Mouse (Mus musculus) neural tube, embryonic 11.5 days (tissue): ENCODE data around the gene Gm5244. TPM values are rescaled to one million over a fixed set of nuclear protein-coding genes. Genes with fewer than 3 reads are reported as not detected.
A peak's percentile ranks its signal among the peaks of the same experiment; 100 is the strongest.

Experiments used
- ATAC-seq: fragments of 200-750 bp; cut with Nextera tagmentation; 2 replicates; pipeline ENCODE4 v1.8.0; 2017; ENCODE audit warnings: moderate number of reproducible peaks, mild to moderate bottlenecking, moderate TSS enrichment, moderate library complexity; ENCODE audit not compliant: insufficient read depth, low FRiP score, low TSS enrichment
- DNase-seq: peaks from one replicate; pipeline ENCODE4 v3.0.0-alpha.2; 2015; ENCODE audit warnings: low spot score
- H3K27ac ChIP-seq: fragments of 300-500 bp; sonication (generic); 2 replicates; pipeline ENCODE4 v1.5.1; 2014; ENCODE audit warnings: low read depth, mild to moderate bottlenecking, low read length
- H3K27me3 ChIP-seq: fragments of 300-500 bp; sonication (generic); 2 replicates; pipeline ENCODE4 v1.6.1; 2014; ENCODE audit warnings: mild to moderate bottlenecking, low read length, mixed read lengths; ENCODE audit not compliant: control insufficient read depth, insufficient read depth
- H3K36me3 ChIP-seq: fragments of 300-500 bp; sonication (generic); 2 replicates; pipeline ENCODE4 v1.6.1; 2014; ENCODE audit warnings: mild to moderate bottlenecking, low read length, moderate library complexity, mixed read lengths; ENCODE audit not compliant: control insufficient read depth, insufficient read depth
- H3K4me1 ChIP-seq: fragments of 300-500 bp; sonication (generic); 2 replicates; pipeline ENCODE4 v1.6.1; 2014; ENCODE audit warnings: low read length, mixed read lengths; ENCODE audit not compliant: control insufficient read depth, insufficient read depth
- H3K4me2 ChIP-seq: fragments of 300-500 bp; sonication (generic); 2 replicates; pipeline ENCODE4 v1.6.1; 2014; ENCODE audit warnings: low read depth, mild to moderate bottlenecking, moderate library complexity
- H3K4me3 ChIP-seq: fragments of 300-500 bp; sonication (generic); 2 replicates; pipeline ENCODE4 v1.5.1; 2014; ENCODE audit warnings: low read depth, low read length
- H3K9ac ChIP-seq: fragments of 300-500 bp; sonication (generic); 2 replicates; pipeline ENCODE4 v1.6.1; 2014; ENCODE audit warnings: mild to moderate bottlenecking, low read length
- H3K9me3 ChIP-seq: fragments of 300-500 bp; sonication (generic); 2 replicates; pipeline ENCODE4 v1.6.1; 2016; ENCODE audit warnings: low read length; ENCODE audit not compliant: control insufficient read depth
- WGBS: fragments of 180-500 bp; shearing (Covaris S2); extraction: QIAGEN DNeasy Blood & Tissue Kit; methylation state at CpG from one replicate; pipeline ENCODE4 v1.1.7; 2014; 5-methylcytosine and 5-hydroxymethylcytosine counted together
- polyA plus RNA-seq: library from polyadenylated mRNA; unstranded; fragments of >200 nt; fragmentation: Nextera tagmentation; extraction: Ambion mirVana; gene quantifications from 2 replicates; pipeline ENCODE4 v1.2.1, GENCODE M21; 2014

Gene Gm5244
- polyA plus RNA-seq = not detected in 2 replicates

GRCm38 (mm10) chr19:12846382-12846781 is at the start of gene Gm5244:
Gene Gm5244 (plus strand): TSS chr19:12846682.
- no peak within 1 kb of the TSS for H3K27ac ChIP-seq
- H3K27me3 ChIP-seq = no peaks in the 10 kb centered on the region
- DNase-seq (no peak), ATAC-seq (no peak)
- H3K9me3 ChIP-seq = no peaks in the 10 kb centered on the region
- no peak within 1 kb of the TSS for H3K9ac ChIP-seq
- no peak within 1 kb of the TSS for H3K4me3 ChIP-seq
- H3K4me2 ChIP-seq = no peak within 1 kb of the TSS
- no peaks in the 10 kb centered on the region for H3K36me3 ChIP-seq
- H3K4me1 ChIP-seq = no peaks in the 10 kb centered on the region

- Histone ChIP-seq H3K27ac (no peak overlapping the region), H3K9ac (peak overlapping the region; percentile 90; the same call in 1 of the 2 replicates), H3K27me3 (no peaks in the 10 kb centered on the region), H3K9me3 (no peaks in the 10 kb centered on the region), H3K4me2 (peak overlapping the region; percentile 54), H3K4me1 (no peaks in the 10 kb centered on the region; the same call in 1 of the 2 replicates), H3K4me3 (peak overlapping the region; percentile 93), H3K36me3 (no peaks in the 10 kb centered on the region)
- 3% methylated on average over 7 of the region's 7 CpGs for WGBS
- DNase-seq = no peak
- no peak for ATAC-seq
These were observed 49.4 kb upstream of the Gm5244 start for GRCm38 (mm10) chr19:12797071-12797470.

- 85% methylated on average over 4 of the region's 4 CpGs for WGBS
- H3K36me3 ChIP-seq = no peaks in the 10 kb centered on the region
- no peak overlapping the region for H3K9ac ChIP-seq
- no peak overlapping the region for H3K4me3 ChIP-seq
- no peaks in the 10 kb centered on the region for H3K9me3 ChIP-seq
- H3K4me2 ChIP-seq = no peak overlapping the region
- no peaks in the 10 kb centered on the region; the same call in 1 of the 2 replicates for H3K4me1 ChIP-seq
- ATAC-seq (no peak), DNase-seq (no peak)
- H3K27me3 ChIP-seq = no peaks in the 10 kb centered on the region
- H3K27ac ChIP-seq = no peak overlapping the region
These were observed 48.1 kb upstream of the Gm5244 start for GRCm38 (mm10) chr19:12798404-12798803.

- H3K27me3 ChIP-seq = no peaks in the 10 kb centered on the region
- no peaks in the 10 kb centered on the region for H3K9me3 ChIP-seq
- WGBS = 84% methylated on average over 3 of the region's 3 CpGs
- no peak overlapping the region for H3K4me2 ChIP-seq
- no peak overlapping the region for H3K4me3 ChIP-seq
- H3K27ac ChIP-seq = no peak overlapping the region
- H3K9ac ChIP-seq = no peak overlapping the region
- DNase-seq = no peak
- no peak for ATAC-seq
- H3K36me3 ChIP-seq = no peaks in the 10 kb centered on the region
- no peaks in the 10 kb centered on the region for H3K4me1 ChIP-seq
These were observed 47.4 kb upstream of the Gm5244 start for GRCm38 (mm10) chr19:12799081-12799480.

- WGBS = 81% methylated on average over 2 of the region's 2 CpGs
These were observed 45.9 kb upstream of the Gm5244 start for GRCm38 (mm10) chr19:12800621-12801020.

GRCm38 (mm10) chr19:12801046-12801445 is 45.4 kb upstream of the Gm5244 start:
- Histone ChIP-seq H3K9me3 (no peaks in the 10 kb centered on the region), H3K27ac (no peak overlapping the region), H3K36me3 (no peaks in the 10 kb centered on the region), H3K4me3 (no peak overlapping the region), H3K4me2 (no peak overlapping the region), H3K4me1 (no peaks in the 10 kb centered on the region), H3K27me3 (no peaks in the 10 kb centered on the region), H3K9ac (no peak overlapping the region)
- ATAC-seq (no peak), DNase-seq (no peak)
- WGBS = 82% methylated on average over 3 of the region's 3 CpGs

More at GRCm38 (mm10) chr19:12800621-12801020, 45.9 kb upstream of the Gm5244 start:
- H3K27me3 ChIP-seq = no peaks in the 10 kb centered on the region
- ATAC-seq (no peak), DNase-seq (no peak)
- H3K4me3 ChIP-seq = no peak overlapping the region
- H3K4me2 ChIP-seq = no peak overlapping the region
- H3K36me3 ChIP-seq = no peaks in the 10 kb centered on the region
- no peaks in the 10 kb centered on the region for H3K9me3 ChIP-seq
- no peak overlapping the region for H3K9ac ChIP-seq
- no peak overlapping the region for H3K27ac ChIP-seq
- no peaks in the 10 kb centered on the region for H3K4me1 ChIP-seq

- DNase-seq = no peak
- Histone ChIP-seq H3K4me2 (no peak overlapping the region), H3K9me3 (no peaks in the 10 kb centered on the region), H3K4me1 (no peaks in the 10 kb centered on the region), H3K27ac (no peak overlapping the region), H3K4me3 (no peak overlapping the region), H3K9ac (no peak overlapping the region), H3K27me3 (no peaks in the 10 kb centered on the region), H3K36me3 (no peaks in the 10 kb centered on the region)
- WGBS = 80% methylated on average over 3 of the region's 3 CpGs
- ATAC-seq = no peak
These were observed 43.7 kb upstream of the Gm5244 start for GRCm38 (mm10) chr19:12802830-12803229.

GRCm38 (mm10) chr19:12804237-12804636 is 42.2 kb upstream of the Gm5244 start:
- Histone ChIP-seq H3K27me3 (no peaks in the 10 kb centered on the region), H3K4me2 (no peak overlapping the region), H3K4me1 (no peaks in the 10 kb centered on the region), H3K36me3 (no peaks in the 10 kb centered on the region), H3K9ac (no peak overlapping the region), H3K4me3 (no peak overlapping the region), H3K27ac (no peak overlapping the region), H3K9me3 (no peaks in the 10 kb centered on the region)
- 88% methylated on average over 1 of the region's 1 CpGs for WGBS
- ATAC-seq = no peak
- DNase-seq = no peak

- ATAC-seq (no peak), DNase-seq (no peak)
- Histone ChIP-seq H3K27ac (no peak overlapping the region), H3K27me3 (no peaks in the 10 kb centered on the region), H3K9ac (no peak overlapping the region), H3K36me3 (no peaks in the 10 kb centered on the region), H3K4me3 (no peak overlapping the region), H3K9me3 (no peaks in the 10 kb centered on the region), H3K4me1 (no peaks in the 10 kb centered on the region), H3K4me2 (no peak overlapping the region)
- 86% methylated on average over 3 of the region's 3 CpGs for WGBS
These were observed 40.8 kb upstream of the Gm5244 start for GRCm38 (mm10) chr19:12805730-12806129.
